Mouse (Mus musculus): ENCODE data around the gene Col4a1. TPM values are rescaled to one million over a fixed set of nuclear protein-coding genes. Genes with fewer than 3 reads are reported as not detected.

The Col4a1 gene
- polyA plus RNA-seq, 1 experiment from 2014 or later: 176 TPM

GRCm38 (mm10) chr8:11181420-11182147 lies 131.0 kb downstream of the Col4a1 start:
- WGBS: 77% methylated on average over 11 of the region's 11 CpGs
- Histone ChIP-seq H3K9me3 (no peaks in the 10 kb centered on the region), H3K4me1 (peaks cover 9% of the 10 kb centered on the region; the same call in 1 of the 2 replicates), H3K4me2 (replicated peaks) (no peak overlapping the region), H3K27ac (replicated peaks) (no peak overlapping the region), H3K9ac (replicated peaks) (no peak overlapping the region), H3K36me3 (no peaks in the 10 kb centered on the region), H3K4me3 (no peak overlapping the region), H3K27me3 (0 out of 2 replicates have a peak, but pooled peaks cover 7% of the 10 kb centered on the region)
- ATAC-seq (ENCODE audit: low FRiP score, low read depth): no peak

- WGBS: 90% methylated on average over 3 of the region's 3 CpGs
- H3K4me1 ChIP-seq: peaks cover 9% of the 10 kb centered on the region; the same call in 1 of the 2 replicates
- no peak for ATAC-seq (ENCODE audit: low FRiP score, low read depth)
Measured at GRCm38 (mm10) chr8:11179869-11180268, 132.8 kb downstream of the Col4a1 start.

GRCm38 (mm10) chr8:11176393-11176792 lies 136.2 kb downstream of the Col4a1 start:
- no peak for ATAC-seq (ENCODE audit: low FRiP score, low read depth)
- 86% methylated on average over 7 of the region's 7 CpGs for WGBS
- no peak overlapping the region for H3K9ac ChIP-seq (replicated peaks)
- H3K27me3 ChIP-seq: 0 out of 2 replicates have a peak, but pooled peaks cover 6% of the 10 kb centered on the region
- peaks cover 7% of the 10 kb centered on the region; the same call in 1 of the 2 replicates for H3K4me1 ChIP-seq
- no peak overlapping the region for H3K27ac ChIP-seq (replicated peaks)
- no peak overlapping the region for H3K4me3 ChIP-seq
- H3K4me2 ChIP-seq (replicated peaks): no peak overlapping the region
- no peaks in the 10 kb centered on the region for H3K9me3 ChIP-seq
- no peaks in the 10 kb centered on the region for H3K36me3 ChIP-seq

More at GRCm38 (mm10) chr8:11179869-11180268, 132.8 kb downstream of the Col4a1 start:
- Histone ChIP-seq H3K36me3 (no peaks in the 10 kb centered on the region), H3K9ac (replicated peaks) (no peak overlapping the region), H3K27ac (replicated peaks) (no peak overlapping the region), H3K9me3 (no peaks in the 10 kb centered on the region), H3K4me3 (no peak overlapping the region), H3K4me2 (replicated peaks) (no peak overlapping the region), H3K27me3 (no peaks in the 10 kb centered on the region)

GRCm38 (mm10) chr8:11173284-11174191 lies 139.1 kb downstream of the Col4a1 start:
- Histone ChIP-seq H3K9me3 (no peaks in the 10 kb centered on the region), H3K27ac (replicated peaks) (no peak overlapping the region), H3K4me3 (no peak overlapping the region), H3K27me3 (0 out of 2 replicates have a peak, but pooled peaks cover 6% of the 10 kb centered on the region), H3K4me2 (replicated peaks) (no peak overlapping the region), H3K36me3 (no peaks in the 10 kb centered on the region), H3K4me1 (no peaks in the 10 kb centered on the region), H3K9ac (replicated peaks) (no peak overlapping the region)
- peak; percentile 44; the same call in 1 of the 2 replicates for ATAC-seq (ENCODE audit: low FRiP score, low read depth)
- 73% methylated on average over 17 of the region's 17 CpGs for WGBS

GRCm38 (mm10) chr8:11171526-11171925 lies 141.1 kb downstream of the Col4a1 start:
- Histone ChIP-seq H3K27ac (replicated peaks) (no peak overlapping the region), H3K9ac (replicated peaks) (no peak overlapping the region), H3K36me3 (no peaks in the 10 kb centered on the region), H3K9me3 (no peaks in the 10 kb centered on the region), H3K4me2 (replicated peaks) (no peak overlapping the region), H3K4me1 (no peaks in the 10 kb centered on the region), H3K4me3 (no peak overlapping the region), H3K27me3 (0 out of 2 replicates have a peak, but pooled peaks cover 6% of the 10 kb centered on the region)
- no peak for ATAC-seq (ENCODE audit: low FRiP score, low read depth)
- 85% methylated on average over 7 of the region's 7 CpGs for WGBS

GRCm38 (mm10) chr8:11169383-11169782 lies 143.2 kb downstream of the Col4a1 start:
- H3K36me3 ChIP-seq: no peaks in the 10 kb centered on the region
- 80% methylated on average over 2 of the region's 2 CpGs for whole genome bisulfite sequencing
- H3K4me1 ChIP-seq: no peaks in the 10 kb centered on the region
- H3K9ac ChIP-seq (replicated peaks): no peak overlapping the region
- no peak overlapping the region for H3K4me2 ChIP-seq (replicated peaks)
- no peak overlapping the region for H3K4me3 ChIP-seq
- ATAC-seq (ENCODE audit: low FRiP score, low read depth): no peak
- H3K27me3 ChIP-seq: 0 out of 2 replicates have a peak, but pooled peaks cover 6% of the 10 kb centered on the region
- no peak overlapping the region for H3K27ac ChIP-seq (replicated peaks)
- no peaks in the 10 kb centered on the region for H3K9me3 ChIP-seq

- Histone ChIP-seq H3K4me2 (replicated peaks) (no peak overlapping the region), H3K27me3 (0 out of 2 replicates have a peak, but pooled peaks cover 6% of the 10 kb centered on the region), H3K4me1 (no peaks in the 10 kb centered on the region), H3K36me3 (no peaks in the 10 kb centered on the region), H3K27ac (replicated peaks) (no peak overlapping the region), H3K9ac (replicated peaks) (no peak overlapping the region), H3K4me3 (no peak overlapping the region), H3K9me3 (no peaks in the 10 kb centered on the region)
- ATAC-seq (ENCODE audit: low FRiP score, low read depth): no peak
- whole genome bisulfite sequencing: 91% methylated on average over 3 of the region's 3 CpGs
Measured at GRCm38 (mm10) chr8:11168780-11169179, 143.8 kb downstream of the Col4a1 start.

GRCm38 (mm10) chr8:11167955-11168354 lies 144.7 kb downstream of the Col4a1 start:
- no peaks in the 10 kb centered on the region for H3K36me3 ChIP-seq
- H3K4me3 ChIP-seq: no peak overlapping the region
- no peak overlapping the region for H3K9ac ChIP-seq (replicated peaks)
- H3K4me2 ChIP-seq (replicated peaks): no peak overlapping the region
- H3K27me3 ChIP-seq: no peaks in the 10 kb centered on the region
- H3K9me3 ChIP-seq: no peaks in the 10 kb centered on the region
- 85% methylated on average over 9 of the region's 9 CpGs for WGBS
- no peak for ATAC-seq (ENCODE audit: low FRiP score, low read depth)
- no peak overlapping the region for H3K27ac ChIP-seq (replicated peaks)
- no peaks in the 10 kb centered on the region for H3K4me1 ChIP-seq

GRCm38 (mm10) chr8:11165592-11165991 lies 147.0 kb downstream of the Col4a1 start:
- Histone ChIP-seq H3K36me3 (no peaks in the 10 kb centered on the region), H3K27me3 (no peaks in the 10 kb centered on the region), H3K4me3 (no peak overlapping the region), H3K4me1 (peaks cover 6% of the 10 kb centered on the region), H3K4me2 (replicated peaks) (no peak overlapping the region), H3K9me3 (no peaks in the 10 kb centered on the region), H3K9ac (replicated peaks) (no peak overlapping the region), H3K27ac (replicated peaks) (no peak overlapping the region)
- ATAC-seq (ENCODE audit: low FRiP score, low read depth): no peak
- WGBS: 54% methylated on average over 4 of the region's 4 CpGs

- H3K4me3 ChIP-seq: no peak overlapping the region
Measured at GRCm38 (mm10) chr8:11156319-11156692, 156.3 kb downstream of the Col4a1 start.

GRCm38 (mm10) chr8:11155579-11156318 lies 156.9 kb downstream of the Col4a1 start:
- no peak overlapping the region for H3K27ac ChIP-seq (replicated peaks)
- H3K36me3 ChIP-seq: no peaks in the 10 kb centered on the region
- WGBS: 90% methylated on average over 9 of the region's 9 CpGs
- no peaks in the 10 kb centered on the region for H3K27me3 ChIP-seq
- ATAC-seq (ENCODE audit: low FRiP score, low read depth): no peak
- H3K4me1 ChIP-seq: no peaks in the 10 kb centered on the region
- no peak overlapping the region for H3K4me2 ChIP-seq (replicated peaks)
- H3K9ac ChIP-seq (replicated peaks): no peak overlapping the region
- no peak overlapping the region for H3K4me3 ChIP-seq
- no peaks in the 10 kb centered on the region for H3K9me3 ChIP-seq

More at GRCm38 (mm10) chr8:11156319-11156692, 156.3 kb downstream of the Col4a1 start:
- no peaks in the 10 kb centered on the region for H3K27me3 ChIP-seq
- H3K9me3 ChIP-seq: no peaks in the 10 kb centered on the region
- H3K36me3 ChIP-seq: no peaks in the 10 kb centered on the region
- H3K9ac ChIP-seq (replicated peaks): no peak overlapping the region
- H3K4me2 ChIP-seq (replicated peaks): no peak overlapping the region
- WGBS: 88% methylated on average over 2 of the region's 2 CpGs
- H3K4me1 ChIP-seq: no peaks in the 10 kb centered on the region
- no peak for ATAC-seq (ENCODE audit: low FRiP score, low read depth)
- no peak overlapping the region for H3K27ac ChIP-seq (replicated peaks)

Measured in midbrain, embryonic 12.5 days (tissue).